9 mouse cellular contexts compared by ENCODE assay signal in genomic region chr2:153995770-153996169, GRCm38 (mm10). TPM values are rescaled to one million over a fixed set of nuclear protein-coding genes. Genes with fewer than 3 reads are reported as not detected.
DNase-seq lines count a peak whose midpoint lies in the region; TF ChIP-seq lines count a peak whose summit lies in the region.
"Had no signal": no experiment of that assay in that cellular context is flagged by ENCODE, and none has a peak within 500 bp of the region (broad histone marks: within the 10 kb centered on the region; RNA-seq: fewer than 3 reads in every experiment).

No protein-coding gene starts in this region.

- H3K79me3 ChIP-seq in C2C12 (ENCODE audit: low read depth): no peaks in the 10 kb centered on the region

- TF ChIP-seq CTCF in C2C12 (IDR thresholded peaks at IDR 0.05; ENCODE audit: control insufficient read depth, insufficient read depth, insufficient read length): peak; percentile 70

- H3K36me3 ChIP-seq in C2C12 (ENCODE audit: control insufficient read depth, insufficient read depth): no peaks in the 10 kb centered on the region

- no peak overlapping the region for H3K4me3 ChIP-seq in C2C12 (ENCODE audit: insufficient read depth, poor library complexity, severe bottlenecking)

- no peaks in the 10 kb centered on the region for H3K27me3 ChIP-seq in C2C12 (ENCODE audit: control insufficient read depth, insufficient read depth, insufficient read length)

- no peaks in the 10 kb centered on the region for H3K79me2 ChIP-seq in C2C12 (ENCODE audit: control insufficient read depth, insufficient read depth)

- H3ac ChIP-seq in C2C12 (ENCODE audit: control insufficient read depth, insufficient read length, low read depth): no peak overlapping the region

- peak; percentile 79 for DNase-seq in adrenal gland, adult 2 months
- DNase-seq in embryo, embryonic 10.5 days (ENCODE audit: low spot score): peak; percentile 89
- peak; percentile 39 to 65 for DNase-seq in heart, adult 9 months (ENCODE audit: low spot score in 2 of 2)
- peak; percentile 79 for DNase-seq in layer of hippocampus, adult 11-12 months (ENCODE audit: low spot score)
- DNase-seq in lung, adult 18-20 months: peak; percentile 61 to 71
- peak; percentile 89 for DNase-seq in retina, embryonic 14.5 days (ENCODE audit: low spot score)
- peak; percentile 76 for DNase-seq in thymus, postnatal 4 days

TF ChIP-seq in C2C12, 6 proteins besides CTCF, POLR2A, EP300 and RAD21:
- TF ChIP-seq FOSL1 (IDR thresholded peaks at IDR 0.05; ENCODE audit: insufficient read depth, low read length, poor library complexity, severe bottlenecking) (no peak), MAX (IDR thresholded peaks at IDR 0.05) (no peak), MYOD1 (IDR thresholded peaks at IDR 0.05; ENCODE audit: control insufficient read depth, insufficient read length, low read depth) (no peak), MYOG (IDR thresholded peaks at IDR 0.05; ENCODE audit: control insufficient read depth, extremely low read depth, insufficient read length) (no peak), CEBPB (IDR thresholded peaks at IDR 0.05; ENCODE audit: low read depth) (no peak), USF1 (IDR thresholded peaks at IDR 0.05; ENCODE audit: low read depth) (no peak)

RNA-seq across cellular contexts. Expression of gene Bpifa2, which starts 12.3 kb away (rescaled TPM):
- not detected for polyA plus RNA-seq in C2C12 (2012; fragmentation: generic; extraction: Trizol)
- under 1 TPM; 0.49 to 0.55 TPM for total RNA-seq in adrenal gland, adult 2 months (2021)
- not detected in 2 replicates for polyA plus RNA-seq in adrenal gland, adult 2 months (2012; rRNA removed)
- polyA plus RNA-seq: heart, embryonic 16.5 days had no signal

RNA-seq across cellular contexts. Expression of gene Bpifa6, which starts 21.0 kb away (rescaled TPM):
- not detected for polyA plus RNA-seq in C2C12 (2012; fragmentation: generic; extraction: Trizol)
- total RNA-seq in adrenal gland, adult 2 months (2021): not detected
- polyA plus RNA-seq in adrenal gland, adult 2 months (2012; rRNA removed): not detected in 2 replicates
- polyA plus RNA-seq: heart, embryonic 16.5 days had no signal

RNA-seq across cellular contexts. Expression of gene Bpifb4, which starts 57.8 kb away (rescaled TPM):
- polyA plus RNA-seq in C2C12 (2012; fragmentation: generic; extraction: Trizol): 0.04 TPM
- not detected for total RNA-seq in adrenal gland, adult 2 months (2021)
- polyA plus RNA-seq in adrenal gland, adult 2 months (2012; rRNA removed): 0.07 TPM in 1 of 2 replicates, not detected in the other
- polyA plus RNA-seq: heart, embryonic 16.5 days had no signal
